Mouse (Mus musculus): Measurements from ENCODE around the gene Parp3.

- no peak for TF ChIP-seq POLR2A (IDR thresholded peaks at IDR 0.05; ENCODE audit: extremely low read depth, insufficient read depth, low read length)
- TF ChIP-seq CTCF (IDR thresholded peaks at IDR 0.05; ENCODE audit: low read depth, low read length) = no peak
These were observed 34.1 kb downstream of the Parp3 start for GRCm38 (mm10) chr9:106442680-106443079.

Data from liver, adult 2 months (tissue).